Mouse (Mus musculus) MEL (cell line): ENCODE results near the gene Sowahb. TPM values are rescaled to one million over a fixed set of nuclear protein-coding genes. Genes with fewer than 3 reads are reported as not detected.

Source experiments
- DNase-seq: peaks from one replicate; pipeline ENCODE4 v3.0.0; 2011; ENCODE audit warnings: low read depth, low spot score
- H3K27ac ChIP-seq: 2 replicates; pipeline ENCODE4 v1.5.1; 2012; ENCODE audit warnings: low read depth, mild to moderate bottlenecking, control low read depth, low read length, moderate library complexity; ENCODE audit not compliant: control insufficient read depth
- H3K27me3 ChIP-seq, 2 experiments: fragments of 150-350 bp in 1 of 2; sonication (generic) in 1 of 2; 2 replicates each; pipeline ENCODE4 v1.6.1; 2012; ENCODE audit warnings: low read length in 2 of 2, mild to moderate bottlenecking in 2 of 2, improper control_type of control experiment in 1 of 2, moderate library complexity in 1 of 2; ENCODE audit not compliant: insufficient read depth in 2 of 2, control insufficient read depth in 1 of 2
- H3K36me3 ChIP-seq, 2 experiments: 2 replicates each; pipeline ENCODE4 v1.6.1; 2012 to 2014; ENCODE audit warnings: low read length in 2 of 2, improper control_type of control experiment in 1 of 2, inconsistent platforms in 1 of 2, mild to moderate bottlenecking in 1 of 2; ENCODE audit not compliant: insufficient read depth in 2 of 2, control insufficient read depth in 1 of 2
- H3K4me1 ChIP-seq, 2 experiments: fragments of 150-350 bp in 1 of 2; sonication (generic) in 1 of 2; 2 replicates each; pipeline ENCODE4 v1.6.1; 2012; ENCODE audit warnings: low read length in 2 of 2, improper control_type of control experiment in 1 of 2, mild to moderate bottlenecking in 1 of 2; ENCODE audit not compliant: insufficient read depth in 2 of 2, control insufficient read depth in 1 of 2
- H3K4me3 ChIP-seq, 2 experiments: fragments of 150-350 bp in 1 of 2; sonication (generic) in 1 of 2; 2 replicates each; pipeline ENCODE4 v1.5.1; 2012; ENCODE audit warnings: low read depth in 2 of 2, low read length in 2 of 2, mild to moderate bottlenecking in 2 of 2, moderate library complexity in 2 of 2, control low read depth in 1 of 2, improper control_type of control experiment in 1 of 2; ENCODE audit not compliant: control insufficient read depth in 1 of 2, insufficient read depth in 1 of 2
- H3K79me2 ChIP-seq: 2 replicates; pipeline ENCODE4 v1.6.1; 2012; ENCODE audit warnings: mild to moderate bottlenecking, low read length, moderate library complexity; ENCODE audit not compliant: control insufficient read depth, poor library complexity, insufficient read depth
- H3K9ac ChIP-seq: 2 replicates; pipeline ENCODE4 v1.6.1; 2012; ENCODE audit warnings: low read depth, mild to moderate bottlenecking, control low read depth, low read length, moderate library complexity; ENCODE audit not compliant: control insufficient read depth, poor library complexity, severe bottlenecking
- H3K9me3 ChIP-seq: fragments of 150-350 bp; sonication (generic); replicated peaks from 2 replicates; pipeline ENCODE4 v1.6.1; 2012; ENCODE audit warnings: mild to moderate bottlenecking, low read length, improper control_type of control experiment, moderate library complexity; ENCODE audit not compliant: insufficient read depth
- CHD1 ChIP-seq: IDR thresholded peaks from 2 replicates; pipeline ENCODE4 v1.6.1; 2012; ENCODE audit warnings: low read depth, mild to moderate bottlenecking, inconsistent platforms, low read length, improper control_type of control experiment
- CHD2 ChIP-seq: IDR thresholded peaks from 2 replicates; pipeline ENCODE4 v1.6.1; 2011; ENCODE audit warnings: low read length, improper control_type of control experiment
- CTCF ChIP-seq, 3 experiments: IDR thresholded peaks in 2 of 3; conservative IDR thresholded peaks in 1 of 3; 2 replicates each; pipeline ENCODE4 v1.5.1; 2011 to 2012; ENCODE audit warnings: low read length in 3 of 3, low read depth in 2 of 3, mild to moderate bottlenecking in 2 of 3, improper control_type of control experiment in 1 of 3, inconsistent platforms in 1 of 3, mixed read lengths in 1 of 3, moderate library complexity in 1 of 3; ENCODE audit not compliant: control insufficient read depth in 1 of 3, insufficient read depth in 1 of 3, poor library complexity in 1 of 3, severe bottlenecking in 1 of 3
- ETS1 ChIP-seq: IDR thresholded peaks from 2 replicates; pipeline ENCODE4 v1.6.1; 2012; ENCODE audit warnings: low read depth, mild to moderate bottlenecking, inconsistent platforms, low read length, improper control_type of control experiment, moderate library complexity
- GABPA ChIP-seq: IDR thresholded peaks from 2 replicates; pipeline ENCODE4 v1.6.1; 2012; ENCODE audit warnings: low read depth, mild to moderate bottlenecking, inconsistent platforms, low read length, improper control_type of control experiment, moderate library complexity
- GATA1 ChIP-seq: IDR thresholded peaks from 2 replicates; pipeline ENCODE4 v1.6.1; 2011; ENCODE audit warnings: low read depth, low read length, improper control_type of control experiment
- HCFC1 ChIP-seq: IDR thresholded peaks from 2 replicates; pipeline ENCODE4 v1.6.1; 2012; ENCODE audit warnings: low read depth, mild to moderate bottlenecking, inconsistent platforms, low read length, improper control_type of control experiment, moderate library complexity
- MAFK ChIP-seq: IDR thresholded peaks from 2 replicates; pipeline ENCODE4 v1.6.1; 2011; ENCODE audit warnings: low read depth, mild to moderate bottlenecking, low read length, improper control_type of control experiment, borderline replicate concordance
- MAZ ChIP-seq: IDR thresholded peaks from 2 replicates; pipeline ENCODE4 v1.6.1; 2012; ENCODE audit warnings: low read depth, mild to moderate bottlenecking, inconsistent platforms, low read length, improper control_type of control experiment
- MYB ChIP-seq: IDR thresholded peaks from 2 replicates; pipeline ENCODE4 v1.6.1; 2011; ENCODE audit warnings: mild to moderate bottlenecking, low read depth, low read length, improper control_type of control experiment
- MYC ChIP-seq: IDR thresholded peaks from 2 replicates; pipeline ENCODE4 v1.6.1; 2011; ENCODE audit warnings: low read depth, mild to moderate bottlenecking, low read length, improper control_type of control experiment, moderate library complexity
- POLR2A ChIP-seq, 2 experiments: IDR thresholded peaks; 2 replicates each; pipeline ENCODE4 v1.6.1; 2011 to 2012; ENCODE audit warnings: low read length in 2 of 2, mild to moderate bottlenecking in 2 of 2, control low read depth in 1 of 2, improper control_type of control experiment in 1 of 2, low read depth in 1 of 2, moderate library complexity in 1 of 2; ENCODE audit not compliant: control insufficient read depth in 1 of 2, insufficient read depth in 1 of 2, poor library complexity in 1 of 2
- POLR2AphosphoS2 ChIP-seq: IDR thresholded peaks from 2 replicates; pipeline ENCODE4 v1.6.1; 2011; ENCODE audit warnings: low read length, improper control_type of control experiment
- RAD21 ChIP-seq: IDR thresholded peaks from 2 replicates; pipeline ENCODE4 v1.6.1; 2011; ENCODE audit warnings: mild to moderate bottlenecking, low read depth, low read length, improper control_type of control experiment
- RCOR1 ChIP-seq: IDR thresholded peaks from 2 replicates; pipeline ENCODE4 v1.6.1; 2012; ENCODE audit warnings: low read depth, mild to moderate bottlenecking, inconsistent platforms, low read length, improper control_type of control experiment
- SIN3A ChIP-seq: IDR thresholded peaks from 2 replicates; pipeline ENCODE4 v1.6.1; 2012; ENCODE audit warnings: low read length, improper control_type of control experiment, inconsistent platforms
- TAL1 ChIP-seq: IDR thresholded peaks from 2 replicates; pipeline ENCODE4 v1.6.1; 2012; ENCODE audit warnings: mild to moderate bottlenecking, inconsistent platforms, low read length, moderate library complexity, mixed read lengths
- TCF12 ChIP-seq: IDR thresholded peaks from 2 replicates; pipeline ENCODE4 v1.6.1; 2014; ENCODE audit warnings: low read depth, mild to moderate bottlenecking, inconsistent platforms, low read length, improper control_type of control experiment, moderate library complexity
- UBTF ChIP-seq: IDR thresholded peaks from 2 replicates; pipeline ENCODE4 v1.6.1; 2012; ENCODE audit warnings: low read depth, mild to moderate bottlenecking, inconsistent platforms, low read length, improper control_type of control experiment, moderate library complexity, borderline replicate concordance; ENCODE audit not compliant: insufficient read depth
- USF1 ChIP-seq: IDR thresholded peaks from 2 replicates; pipeline ENCODE4 v1.6.1; 2014; ENCODE audit warnings: low read depth, mild to moderate bottlenecking, inconsistent platforms, low read length, improper control_type of control experiment, moderate library complexity
- USF2 ChIP-seq, 2 experiments: IDR thresholded peaks; 2 replicates each; pipeline ENCODE4 v1.6.1; 2011 to 2012; ENCODE audit warnings: improper control_type of control experiment in 2 of 2, low read length in 2 of 2, borderline replicate concordance in 1 of 2, inconsistent platforms in 1 of 2, low read depth in 1 of 2, mild to moderate bottlenecking in 1 of 2; ENCODE audit not compliant: insufficient read depth in 1 of 2
- ZKSCAN1 ChIP-seq: IDR thresholded peaks from 2 replicates; pipeline ENCODE4 v1.6.1; 2012; ENCODE audit warnings: low read depth, mild to moderate bottlenecking, inconsistent platforms, low read length, improper control_type of control experiment, moderate library complexity
- ZMIZ1 ChIP-seq: IDR thresholded peaks from 2 replicates; pipeline ENCODE4 v1.6.1; 2012; ENCODE audit warnings: low read depth, mild to moderate bottlenecking, inconsistent platforms, low read length, improper control_type of control experiment, moderate library complexity
- ZNF384 ChIP-seq: IDR thresholded peaks from 2 replicates; pipeline ENCODE4 v1.6.1; 2012; ENCODE audit warnings: low read depth, mild to moderate bottlenecking, inconsistent platforms, low read length, improper control_type of control experiment
- polyA plus RNA-seq, 2 experiments: library from polyadenylated mRNA; stranded (reverse) in 1 of 2; unstranded in 1 of 2; fragments of >175 nt in 1 of 2; fragments of >200 nt in 1 of 2; gene quantifications; 2 replicates each; pipeline versions ENCODE4 v1.2.1 to v1.2.4; 2012; ENCODE audit warnings: low replicate concordance in 2 of 2, low read depth in 1 of 2; ENCODE audit not compliant: insufficient read length in 2 of 2, insufficient read depth in 1 of 2, missing spikeins in 1 of 2
- total RNA-seq: library from RNA; depleted of rRNA; stranded (reverse); fragments of 300-350 nt; gene quantifications from 2 replicates; pipeline ENCODE4 v1.2.3, GENCODE M21; 2012

Gene Sowahb
- total and polyA plus RNA-seq, 3 experiments, result not detected

- H3K27ac ChIP-seq, result no peak overlapping the region
- H3K9ac ChIP-seq, result no peak overlapping the region
- no peak overlapping the region for H3K4me3 ChIP-seq
- H3K27me3 ChIP-seq, result no peaks in the 10 kb centered on the region
- no peaks in the 10 kb centered on the region for H3K4me1 ChIP-seq
- H3K79me2 ChIP-seq, result no peaks in the 10 kb centered on the region
- no peaks in the 10 kb centered on the region for H3K36me3 ChIP-seq
- no peak for TF ChIP-seq USF2 (IDR thresholded peaks at IDR 0.05; ENCODE audit: borderline replicate concordance in 1 of 2, insufficient read depth in 1 of 2, low read depth in 1 of 2, low read length in 2 of 2)
- no peak for TF ChIP-seq MYC
- no peak for TF ChIP-seq GATA1
- no peak for TF ChIP-seq ZKSCAN1
- TF ChIP-seq TCF12, result no peak
- no peak for TF ChIP-seq ZMIZ1
- TF ChIP-seq CHD2, result no peak
- no peak for TF ChIP-seq ZNF384
- TF ChIP-seq ETS1, result no peak
- no peak for TF ChIP-seq RAD21
- no peaks in the 10 kb centered on the region for H3K9me3 ChIP-seq
- DNase-seq, result no peak
Observed at GRCm38 (mm10) chr5:93000774-93001757, 43.8 kb downstream of the Sowahb start.

GRCm38 (mm10) chr5:93000060-93000459, 44.8 kb downstream of the Sowahb start:
- DNase-seq, result no peak
- no peaks in the 10 kb centered on the region for H3K27me3 ChIP-seq
- no peak for TF ChIP-seq CHD1
- TF ChIP-seq CHD2, result no peak
- TF ChIP-seq ETS1, result no peak
- no peak for TF ChIP-seq USF2 (IDR thresholded peaks at IDR 0.05; ENCODE audit: borderline replicate concordance in 1 of 2, insufficient read depth in 1 of 2, low read depth in 1 of 2, low read length in 2 of 2)
- TF ChIP-seq MAFK, result no peak
- no peak for TF ChIP-seq SIN3A
- TF ChIP-seq POLR2AphosphoS2, result no peak
- no peak for TF ChIP-seq MAZ
- TF ChIP-seq POLR2A (IDR thresholded peaks at IDR 0.05; ENCODE audit: control insufficient read depth in 1 of 2, insufficient read depth in 1 of 2, low read depth in 1 of 2, low read length in 2 of 2, poor library complexity in 1 of 2), result no peak
- no peak for TF ChIP-seq HCFC1
- no peak for TF ChIP-seq USF1
- TF ChIP-seq GABPA, result no peak
- TF ChIP-seq CTCF (IDR thresholded peaks at IDR 0.05 in 2 of 3, conservative IDR thresholded peaks at IDR 0.05 in 1 of 3; ENCODE audit: control insufficient read depth in 1 of 3, insufficient read depth in 1 of 3, low read depth in 2 of 3, low read length in 3 of 3, poor library complexity in 1 of 3, severe bottlenecking in 1 of 3), result no peak
- no peak for TF ChIP-seq MYB
- no peak for TF ChIP-seq RCOR1
- no peak for TF ChIP-seq UBTF
- no peak for TF ChIP-seq TAL1
- TF ChIP-seq, all 39 proteins: peak for 0
- H3K4me1 ChIP-seq, result no peaks in the 10 kb centered on the region
- no peaks in the 10 kb centered on the region for H3K79me2 ChIP-seq
- H3K9ac ChIP-seq, result no peak overlapping the region
- no peaks in the 10 kb centered on the region for H3K36me3 ChIP-seq
- H3K4me3 ChIP-seq, result no peak overlapping the region
- H3K9me3 ChIP-seq, result no peaks in the 10 kb centered on the region
- H3K27ac ChIP-seq, result no peak overlapping the region
